Mouse (Mus musculus): ENCODE measurements around the gene Gstp1.

- no peak for TF ChIP-seq POLR2A (IDR thresholded peaks at IDR 0.05; ENCODE audit: low read depth, low read length)
- no peak for TF ChIP-seq CTCF (conservative IDR thresholded peaks at IDR 0.05; ENCODE audit: insufficient read depth, insufficient read length, low read depth, low read length)
Measured at GRCm38 (mm10) chr19:4083316-4083715, 45.5 kb upstream of the Gstp1 start.

All from kidney, adult 2 months (tissue).